Mouse (Mus musculus): ENCODE results near the gene Ttll9. TPM values are rescaled to one million over a fixed set of nuclear protein-coding genes. Genes with fewer than 3 reads are reported as not detected.
A peak's percentile ranks its signal among the peaks of the same experiment; 100 is the strongest.

Ttll9 gene
- total RNA-seq, 2 experiments from 2014 or later = 0.79 to 1.5 TPM

GRCm38 (mm10) chr2:153003681-153004338, 41.5 kb downstream of the Ttll9 start:
- DNase-seq (ENCODE audit: low spot score in 2 of 2) = peak in 1 of 2 experiments; percentile 24
- no peak for TF ChIP-seq CTCF (conservative IDR thresholded peaks at IDR 0.05)
- Histone ChIP-seq H3K27ac (no peak overlapping the region), H3K4me3 (no peak overlapping the region)

GRCm38 (mm10) chr2:153005981-153006380, 43.7 kb downstream of the Ttll9 start:
- no peak for TF ChIP-seq CTCF (conservative IDR thresholded peaks at IDR 0.05)
- DNase-seq (ENCODE audit: low spot score in 2 of 2) = no peak
- Histone ChIP-seq H3K27ac (no peak overlapping the region), H3K4me3 (no peak overlapping the region)

GRCm38 (mm10) chr2:153009192-153009973, 47.1 kb downstream of the Ttll9 start:
- no peak for DNase-seq (ENCODE audit: low spot score in 2 of 2)
- H3K4me3 ChIP-seq = no peak overlapping the region
- TF ChIP-seq CTCF (conservative IDR thresholded peaks at IDR 0.05) = no peak
- H3K27ac ChIP-seq = no peak overlapping the region

- peak overlapping the region; percentile 68 for H3K4me3 ChIP-seq
- no peak overlapping the region for H3K27ac ChIP-seq
- TF ChIP-seq CTCF (conservative IDR thresholded peaks at IDR 0.05) = no peak
- peak in 1 of 2 experiments; percentile 36 for DNase-seq (ENCODE audit: low spot score in 2 of 2)
These were observed 51.6 kb downstream of the Ttll9 start for GRCm38 (mm10) chr2:153013724-153014515.

DNA sequence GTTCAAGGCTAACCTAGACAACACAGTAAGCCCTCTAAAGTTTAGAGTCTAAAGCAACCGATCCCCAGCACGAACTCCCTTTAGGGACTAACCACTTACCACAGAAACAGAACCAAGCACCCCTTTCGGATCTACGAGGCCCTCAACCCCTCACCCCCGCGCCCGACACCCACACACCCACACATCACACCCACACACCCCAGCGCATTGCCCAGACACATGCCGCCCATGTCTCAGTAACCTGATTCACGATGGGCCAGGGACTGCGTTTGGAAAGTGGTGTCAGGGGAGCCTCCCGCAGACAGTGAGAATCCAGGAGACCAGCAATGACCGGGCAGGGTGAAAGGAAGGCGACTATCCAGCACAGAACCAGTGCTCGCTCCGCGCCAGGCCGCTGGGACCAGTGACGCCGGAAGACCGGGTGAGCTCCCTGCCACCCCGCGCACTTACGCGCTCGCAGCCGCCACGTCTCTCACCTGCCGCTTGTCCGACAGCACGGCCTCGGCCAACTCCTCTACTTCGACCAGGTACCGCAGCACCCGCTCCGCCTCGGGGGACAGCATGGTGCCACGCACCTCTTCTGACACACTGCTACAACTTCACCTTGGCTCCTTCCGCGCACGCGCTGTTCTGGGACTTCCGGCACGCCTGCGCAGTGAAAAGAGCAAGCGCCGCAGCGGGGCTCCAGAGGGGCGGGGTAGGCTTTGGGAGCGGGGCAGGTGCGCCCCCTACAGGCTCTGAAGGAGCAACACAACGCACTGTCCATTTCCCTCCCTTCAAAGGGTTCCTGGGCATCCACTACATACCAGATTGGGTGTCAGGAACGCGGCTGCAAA, 52.7 kb downstream of the Ttll9 start, which contains the start of gene Pdrg1:
Pdrg1 (minus strand) TSS at position 670 of the 836 bp plus-strand sequence.
- H3K27ac ChIP-seq = peak within 1 kb of the TSS; percentile 83
- peak within 1 kb of the TSS; percentile 68 for H3K4me3 ChIP-seq
- peak; percentile 100; the same call in 1 of the 2 replicates for TF ChIP-seq CTCF (conservative IDR thresholded peaks at IDR 0.05)
- peak; percentile 93 to 96 for DNase-seq (ENCODE audit: low spot score in 2 of 2)

DNA sequence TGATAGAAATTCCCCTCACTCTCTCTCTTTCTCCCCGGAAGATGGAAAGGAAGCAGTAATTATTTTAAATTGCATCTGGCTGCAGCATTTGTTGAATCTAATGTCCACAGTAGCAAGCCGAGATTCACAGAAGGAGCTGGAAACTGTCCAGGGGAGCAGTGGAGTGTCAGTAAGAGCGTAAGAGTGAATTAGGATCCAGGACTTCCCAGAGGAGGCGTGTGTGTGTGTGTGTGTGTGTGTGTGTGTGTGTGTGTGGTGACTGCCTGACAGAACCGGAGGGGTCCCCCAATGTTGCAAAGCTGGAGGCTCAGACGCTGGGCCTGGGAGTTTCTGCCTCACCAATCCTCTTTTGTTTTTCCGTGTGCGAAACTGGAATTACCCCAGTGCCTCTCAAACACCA, 53.5 kb downstream of the Ttll9 start:
- Histone ChIP-seq H3K27ac (0 out of 2 replicates have a peak overlapping the region, but pooled peaks have one; percentile 28), H3K4me3 (peak overlapping the region; percentile 68; the same call in 1 of the 2 replicates)
- no peak for DNase-seq (ENCODE audit: low spot score in 2 of 2)
- no peak for TF ChIP-seq CTCF (conservative IDR thresholded peaks at IDR 0.05)

- H3K4me3 ChIP-seq = no peak overlapping the region
- H3K27ac ChIP-seq = no peak overlapping the region
- TF ChIP-seq CTCF (conservative IDR thresholded peaks at IDR 0.05) = no peak
- no peak for DNase-seq (ENCODE audit: low spot score in 2 of 2)
These were observed 54.5 kb downstream of the Ttll9 start for GRCm38 (mm10) chr2:153016786-153017185.

DNA sequence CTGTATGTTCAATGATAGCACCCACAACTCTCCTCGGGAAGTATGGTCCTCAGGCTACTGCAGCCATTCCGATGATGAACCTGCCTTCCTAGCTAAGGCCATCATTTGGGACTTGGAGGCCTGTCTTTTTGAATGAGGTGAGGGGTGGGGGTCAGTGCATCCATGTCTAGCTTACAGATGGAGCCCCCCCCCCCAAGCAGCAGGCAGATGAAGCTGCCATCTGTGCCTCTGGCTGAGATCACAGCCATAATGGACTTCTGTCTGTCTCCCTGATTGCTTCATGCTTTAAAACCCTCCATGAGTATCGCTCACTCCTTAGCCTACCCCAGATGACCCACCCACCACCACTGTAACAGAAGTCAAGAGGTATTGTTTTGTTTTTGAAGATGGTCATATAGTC, 57.1 kb downstream of the Ttll9 start:
- DNase-seq (ENCODE audit: low spot score in 2 of 2) = no peak
- no peak for TF ChIP-seq CTCF (conservative IDR thresholded peaks at IDR 0.05)
- H3K27ac ChIP-seq = no peak overlapping the region
- no peak overlapping the region for H3K4me3 ChIP-seq

DNA sequence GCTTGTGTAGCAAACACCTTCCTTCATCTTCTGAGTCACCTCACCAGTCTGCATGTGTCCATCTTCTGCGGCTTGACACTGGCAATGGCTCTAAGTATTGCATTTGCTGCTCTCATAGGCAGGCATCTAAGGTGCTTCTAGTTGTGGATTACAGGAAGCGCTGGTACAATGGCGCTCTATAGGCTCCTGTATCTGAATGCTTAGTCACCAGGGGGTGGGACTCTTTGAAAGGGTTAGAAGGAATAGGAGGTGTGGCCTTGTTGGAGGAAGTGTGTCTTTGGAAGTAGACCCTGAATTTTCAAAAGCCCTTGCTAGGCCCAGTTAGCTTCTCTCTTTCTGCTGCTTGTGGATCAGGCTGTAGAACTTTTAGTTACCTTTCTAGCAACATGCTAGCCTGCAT, 58.9 kb downstream of the Ttll9 start:
- H3K4me3 ChIP-seq = no peak overlapping the region
- no peak for TF ChIP-seq CTCF (conservative IDR thresholded peaks at IDR 0.05)
- H3K27ac ChIP-seq = no peak overlapping the region
- no peak for DNase-seq (ENCODE audit: low spot score in 2 of 2)

- Histone ChIP-seq H3K4me3 (no peak overlapping the region), H3K27ac (no peak overlapping the region)
- no peak for DNase-seq (ENCODE audit: low spot score in 2 of 2)
- TF ChIP-seq CTCF (conservative IDR thresholded peaks at IDR 0.05) = no peak
These were observed 60.6 kb downstream of the Ttll9 start for GRCm38 (mm10) chr2:153022855-153023254.

DNA sequence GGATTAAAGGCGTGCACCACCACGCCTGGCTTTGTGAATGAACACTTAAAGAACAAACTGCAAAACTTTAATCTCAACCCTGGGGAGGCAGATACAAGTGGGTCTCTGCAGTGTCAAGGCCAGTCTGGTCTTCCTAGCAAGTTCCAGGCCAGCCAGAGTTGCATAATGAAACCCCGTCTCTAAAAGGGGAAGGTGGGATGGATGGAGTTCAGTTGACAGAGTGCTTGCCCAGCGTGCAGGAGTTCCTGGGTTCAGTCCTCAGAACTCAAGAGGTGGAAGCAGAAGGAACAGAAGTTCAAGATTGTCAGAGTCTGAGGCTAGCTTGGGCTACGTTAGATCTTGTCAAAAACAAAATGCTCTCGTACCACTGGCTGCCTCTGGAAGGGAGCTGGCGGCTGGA, 63.8 kb downstream of the Ttll9 start:
- DNase-seq (ENCODE audit: low spot score in 2 of 2) = no peak
- no peak for TF ChIP-seq CTCF (conservative IDR thresholded peaks at IDR 0.05)
- Histone ChIP-seq H3K4me3 (no peak overlapping the region), H3K27ac (no peak overlapping the region)

GRCm38 (mm10) chr2:153027501-153027900, 65.2 kb downstream of the Ttll9 start:
- no peak overlapping the region for H3K27ac ChIP-seq
- TF ChIP-seq CTCF (conservative IDR thresholded peaks at IDR 0.05) = no peak
- H3K4me3 ChIP-seq = no peak overlapping the region
- DNase-seq (ENCODE audit: low spot score in 2 of 2) = no peak
